Mouse (Mus musculus) liver, embryonic 14.5 days (tissue): ENCODE measurements around the gene Mptx2. TPM values are rescaled to one million over a fixed set of nuclear protein-coding genes. Genes with fewer than 3 reads are reported as not detected.
"Not testable (repeated sequence)": the region's sequence is repeated elsewhere in the genome, so short reads cannot be mapped to it uniquely, and the experiment has no call there.

Experiments
- ATAC-seq: fragments of 200-750 bp; cut with Nextera tagmentation; 2 replicates; pipeline ENCODE4 v1.8.0; 2017; ENCODE audit warnings: moderate number of reproducible peaks, mild to moderate bottlenecking, moderate library complexity; ENCODE audit not compliant: insufficient read depth
- DNase-seq, 3 experiments: peaks; one replicate each; pipeline ENCODE4 v3.0.0-alpha.2; 2012 to 2013; ENCODE audit warnings: low read depth in 3 of 3, low spot score in 3 of 3
- H3K27ac ChIP-seq: fragments of 300-500 bp; sonication (generic); 2 replicates; pipeline ENCODE4 v1.5.1; 2014; ENCODE audit warnings: moderate library complexity, mild to moderate bottlenecking, control low read depth, inconsistent platforms
- H3K27me3 ChIP-seq: fragments of 300-500 bp; sonication (generic); 2 replicates; pipeline ENCODE4 v1.6.1; 2014; ENCODE audit warnings: mild to moderate bottlenecking, low read length, moderate library complexity; ENCODE audit not compliant: control insufficient read depth, insufficient read depth
- H3K36me3 ChIP-seq: fragments of 300-500 bp; sonication (generic); replicated peaks from 2 replicates; pipeline ENCODE4 v1.6.1; 2014; ENCODE audit warnings: low read depth; ENCODE audit not compliant: control insufficient read depth, insufficient read depth
- H3K4me1 ChIP-seq, 2 experiments: fragments of 200-500 bp in 1 of 2; fragments of 300-500 bp in 1 of 2; sonication (generic) in 1 of 2; replicated peaks; 2 replicates each; pipeline ENCODE4 v1.6.1; 2012 to 2014; ENCODE audit warnings: antibody characterized with exemption in 1 of 2, inconsistent platforms in 1 of 2, low read length in 1 of 2; ENCODE audit not compliant: control insufficient read depth in 2 of 2, insufficient read depth in 2 of 2
- H3K4me2 ChIP-seq: fragments of 300-500 bp; sonication (generic); 2 replicates; pipeline ENCODE4 v1.6.1; 2014; ENCODE audit warnings: low read depth, mild to moderate bottlenecking, control low read depth, moderate library complexity
- H3K4me3 ChIP-seq, 2 experiments: fragments of 200-500 bp in 1 of 2; fragments of 300-500 bp in 1 of 2; sonication (generic) in 1 of 2; 2 replicates each; pipeline ENCODE4 v1.5.1; 2012 to 2014; ENCODE audit warnings: low read depth in 2 of 2, low read length in 2 of 2, mild to moderate bottlenecking in 2 of 2, control low read depth in 1 of 2, inconsistent platforms in 1 of 2, moderate library complexity in 1 of 2; ENCODE audit not compliant: insufficient read depth in 1 of 2
- H3K9ac ChIP-seq: fragments of 300-500 bp; sonication (generic); replicated peaks from 2 replicates; pipeline ENCODE4 v1.6.1; 2014; ENCODE audit warnings: mild to moderate bottlenecking, control low read depth, moderate library complexity
- H3K9me3 ChIP-seq: fragments of 300-500 bp; sonication (generic); 2 replicates; pipeline ENCODE4 v1.6.1; 2016; ENCODE audit warnings: low read length, mixed read lengths; ENCODE audit not compliant: control insufficient read depth
- CTCF ChIP-seq: IDR thresholded peaks from 2 replicates; pipeline ENCODE4 v1.5.1; 2016; ENCODE audit warnings: antibody characterized with exemption, low read depth, control low read depth
- EP300 ChIP-seq: IDR thresholded peaks from 2 replicates; pipeline ENCODE4 v1.6.1; 2016; ENCODE audit warnings: antibody characterized with exemption, low read depth
- WGBS: fragments of 180-500 bp; shearing (Covaris S2); extraction: QIAGEN DNeasy Blood & Tissue Kit; methylation state at CpG from one replicate; pipeline ENCODE4 v1.1.7; 2014; ENCODE audit not compliant: insufficient replicate concordance; 5-methylcytosine and 5-hydroxymethylcytosine counted together
- polyA plus RNA-seq, 2 experiments: library from polyadenylated mRNA; depleted of rRNA in 1 of 2; stranded (reverse) in 1 of 2; unstranded in 1 of 2; fragments of >200 nt; fragmentation: Nextera tagmentation in 1 of 2; extraction: Ambion mirVana in 1 of 2; gene quantifications; 2 replicates each; pipeline versions ENCODE4 v1.2.1 to v1.2.3; 2012 to 2014

Gene Mptx2
- polyA plus RNA-seq, 2 experiments, result not detected

- WGBS, result 50% methylated on average over 6 of the region's 6 CpGs
- no peak overlapping the region for H3K4me2 ChIP-seq
- ATAC-seq, result no peak
- no peaks in the 10 kb centered on the region for H3K27me3 ChIP-seq
- TF ChIP-seq CTCF (no peak), EP300 (no peak)
- no peak for DNase-seq
- H3K4me3 ChIP-seq, result no peak overlapping the region
- no peaks in the 10 kb centered on the region for H3K9me3 ChIP-seq
- no peaks in the 10 kb centered on the region for H3K36me3 ChIP-seq
- peaks cover 25 to 27% of the 10 kb centered on the region in 2 experiments for H3K4me1 ChIP-seq
- no peak overlapping the region for H3K9ac ChIP-seq
- no peak overlapping the region for H3K27ac ChIP-seq
Observed at GRCm38 (mm10) chr1:173322249-173322627, 44.7 kb upstream of the Mptx2 start.

DNA sequence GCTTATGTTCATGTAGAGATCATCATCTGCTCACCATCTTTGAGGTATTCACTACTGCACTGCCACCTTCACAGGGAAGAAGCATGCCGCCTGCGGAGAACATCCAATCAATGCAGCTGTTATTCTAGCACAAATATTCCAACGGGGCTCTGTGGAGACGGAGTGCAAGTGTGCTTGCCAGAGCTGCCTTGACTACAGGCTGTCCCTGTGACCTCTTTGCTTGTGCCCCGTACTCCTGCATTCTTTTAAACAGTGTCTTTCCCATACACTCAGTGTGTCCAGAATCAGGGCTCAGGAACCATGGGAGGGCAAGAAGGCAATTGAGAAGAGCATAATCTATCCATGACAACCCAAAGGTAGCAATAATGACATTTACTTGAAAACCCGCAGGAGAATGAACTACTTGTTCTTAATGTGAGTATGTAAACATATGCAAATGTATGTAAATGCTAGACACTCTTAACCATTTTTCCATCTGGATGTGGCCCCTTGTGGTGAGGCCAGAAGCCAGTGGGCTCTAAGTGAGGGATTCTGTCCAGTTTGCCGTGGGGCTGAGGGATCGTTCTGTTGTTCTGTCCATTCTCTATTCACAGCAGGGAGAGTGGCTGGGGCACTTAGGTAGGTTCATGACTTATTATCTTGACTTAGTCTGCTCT, 44.1 kb upstream of the Mptx2 start:
- H3K4me1 ChIP-seq, result peaks cover 21 to 23% of the 10 kb centered on the region in 2 experiments
- no peaks in the 10 kb centered on the region for H3K27me3 ChIP-seq
- TF ChIP-seq CTCF (no peak), EP300 (no peak)
- DNase-seq (no peak), ATAC-seq (no peak)
- no peak overlapping the region for H3K9ac ChIP-seq
- H3K4me3 ChIP-seq, result no peak overlapping the region
- H3K36me3 ChIP-seq, result no peaks in the 10 kb centered on the region
- no peak overlapping the region for H3K4me2 ChIP-seq
- H3K9me3 ChIP-seq, result no peaks in the 10 kb centered on the region
- no peak overlapping the region for H3K27ac ChIP-seq
- 71% methylated on average over 8 of the region's 8 CpGs for WGBS

- no peak overlapping the region for H3K4me2 ChIP-seq
- no peak overlapping the region; the same call in 1 of the 2 replicates for H3K9ac ChIP-seq
- H3K4me3 ChIP-seq, result no peak overlapping the region
- 53% methylated on average over 2 of the region's 2 CpGs for WGBS
- H3K27me3 ChIP-seq, result no peaks in the 10 kb centered on the region
- no peak overlapping the region for H3K27ac ChIP-seq
- ATAC-seq (no peak), DNase-seq (no peak)
- no peaks in the 10 kb centered on the region for H3K9me3 ChIP-seq
- TF ChIP-seq CTCF (no peak), EP300 (no peak)
- H3K36me3 ChIP-seq, result no peaks in the 10 kb centered on the region
- peaks cover 0 to 2% of the 10 kb centered on the region in 2 experiments; a peak in 1 of 4 replicates for H3K4me1 ChIP-seq
Observed at GRCm38 (mm10) chr1:173317925-173318477, 40.4 kb upstream of the Mptx2 start.

DNA sequence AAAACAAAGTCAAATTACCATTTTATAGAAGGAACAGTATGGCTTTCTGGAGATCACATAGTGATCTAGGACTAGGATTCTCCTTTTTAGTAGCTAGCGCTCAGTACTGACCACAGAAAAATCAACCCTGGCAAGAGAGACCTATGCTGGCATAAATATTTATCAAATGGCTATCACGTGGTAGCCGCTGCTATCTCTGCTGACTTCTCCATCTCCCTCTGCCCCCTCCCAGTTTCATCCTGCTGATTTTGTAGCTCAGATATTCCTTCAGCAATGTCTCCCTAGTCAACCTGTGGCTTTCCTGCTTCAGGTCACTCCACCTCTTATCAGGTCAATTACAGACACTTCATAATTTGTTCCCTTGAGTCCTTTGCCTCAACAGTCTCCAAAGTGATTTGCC, 38.1 kb upstream of the Mptx2 start:
- no peak for TF ChIP-seq CTCF
- no peak for TF ChIP-seq EP300
- DNase-seq (no peak), ATAC-seq (no peak)
- Histone ChIP-seq H3K9ac (no peak overlapping the region), H3K9me3 (no peaks in the 10 kb centered on the region), H3K27me3 (no peaks in the 10 kb centered on the region), H3K27ac (no peak overlapping the region), H3K4me2 (no peak overlapping the region), H3K4me3 (no peak overlapping the region), H3K36me3 (no peaks in the 10 kb centered on the region), H3K4me1 (peaks cover 0 to 2% of the 10 kb centered on the region in 2 experiments; a peak in 1 of 4 replicates)
- 63% methylated on average over 3 of the region's 3 CpGs for WGBS

GRCm38 (mm10) chr1:173313535-173314050, 36.0 kb upstream of the Mptx2 start:
- H3K4me3 ChIP-seq, result not testable (repeated sequence)
- 47% methylated on average over 7 of the region's 7 CpGs for WGBS

DNA sequence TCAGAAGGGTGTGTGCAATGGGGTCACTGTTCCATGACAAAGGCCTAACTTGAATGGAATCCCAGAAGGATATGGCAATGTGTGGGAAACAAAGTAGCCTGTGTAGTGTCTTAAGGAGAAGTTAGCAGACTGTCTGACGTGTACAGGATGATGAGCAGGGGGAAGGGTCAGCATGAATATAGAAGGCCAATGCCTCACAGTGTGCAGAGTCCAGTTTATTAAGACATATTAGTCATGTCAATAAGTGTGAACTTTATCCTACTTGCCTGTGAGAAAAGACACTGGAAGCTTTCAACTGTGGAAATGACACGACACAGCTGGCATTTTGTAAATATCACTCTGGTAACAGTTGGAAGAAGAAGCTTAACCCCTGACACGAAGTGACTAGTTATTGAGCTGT, 25.2 kb upstream of the Mptx2 start:
- ATAC-seq, H3K9me3 ChIP-seq, H3K9ac ChIP-seq, H3K36me3 ChIP-seq, DNase-seq, H3K27ac ChIP-seq, H3K4me3 ChIP-seq, H3K27me3 ChIP-seq, H3K4me1 ChIP-seq, H3K4me2 ChIP-seq: not testable (repeated sequence)
- 33% methylated on average over 3 of the region's 3 CpGs for WGBS

More at GRCm38 (mm10) chr1:173313535-173314050, 36.0 kb upstream of the Mptx2 start:
- DNase-seq, H3K36me3 ChIP-seq, H3K27me3 ChIP-seq, H3K9ac ChIP-seq, ATAC-seq, H3K9me3 ChIP-seq, H3K4me1 ChIP-seq, H3K4me2 ChIP-seq, H3K27ac ChIP-seq: not testable (repeated sequence)
